Mouse (Mus musculus) MEL (cell line): ENCODE measurements around the gene Ilvbl. TPM values are rescaled to one million over a fixed set of nuclear protein-coding genes. Genes with fewer than 3 reads are reported as not detected.

Experiments
- DNase-seq: peaks from one replicate; pipeline ENCODE4 v3.0.0; 2011; ENCODE audit warnings: low read depth, low spot score
- H3K27ac ChIP-seq: 2 replicates; pipeline ENCODE4 v1.5.1; 2012; ENCODE audit warnings: low read depth, mild to moderate bottlenecking, control low read depth, low read length, moderate library complexity; ENCODE audit not compliant: control insufficient read depth
- H3K27me3 ChIP-seq, 2 experiments: fragments of 150-350 bp in 1 of 2; sonication (generic) in 1 of 2; 2 replicates each; pipeline ENCODE4 v1.6.1; 2012; ENCODE audit warnings: low read length in 2 of 2, mild to moderate bottlenecking in 2 of 2, improper control_type of control experiment in 1 of 2, moderate library complexity in 1 of 2; ENCODE audit not compliant: insufficient read depth in 2 of 2, control insufficient read depth in 1 of 2
- H3K36me3 ChIP-seq, 2 experiments: 2 replicates each; pipeline ENCODE4 v1.6.1; 2012 to 2014; ENCODE audit warnings: low read length in 2 of 2, improper control_type of control experiment in 1 of 2, inconsistent platforms in 1 of 2, mild to moderate bottlenecking in 1 of 2; ENCODE audit not compliant: insufficient read depth in 2 of 2, control insufficient read depth in 1 of 2
- H3K4me1 ChIP-seq, 2 experiments: fragments of 150-350 bp in 1 of 2; sonication (generic) in 1 of 2; 2 replicates each; pipeline ENCODE4 v1.6.1; 2012; ENCODE audit warnings: low read length in 2 of 2, improper control_type of control experiment in 1 of 2, mild to moderate bottlenecking in 1 of 2; ENCODE audit not compliant: insufficient read depth in 2 of 2, control insufficient read depth in 1 of 2
- H3K4me3 ChIP-seq, 2 experiments: fragments of 150-350 bp in 1 of 2; sonication (generic) in 1 of 2; 2 replicates each; pipeline ENCODE4 v1.5.1; 2012; ENCODE audit warnings: low read depth in 2 of 2, low read length in 2 of 2, mild to moderate bottlenecking in 2 of 2, moderate library complexity in 2 of 2, control low read depth in 1 of 2, improper control_type of control experiment in 1 of 2; ENCODE audit not compliant: control insufficient read depth in 1 of 2, insufficient read depth in 1 of 2
- H3K79me2 ChIP-seq: 2 replicates; pipeline ENCODE4 v1.6.1; 2012; ENCODE audit warnings: mild to moderate bottlenecking, low read length, moderate library complexity; ENCODE audit not compliant: control insufficient read depth, poor library complexity, insufficient read depth
- H3K9ac ChIP-seq: 2 replicates; pipeline ENCODE4 v1.6.1; 2012; ENCODE audit warnings: low read depth, mild to moderate bottlenecking, control low read depth, low read length, moderate library complexity; ENCODE audit not compliant: control insufficient read depth, poor library complexity, severe bottlenecking
- H3K9me3 ChIP-seq: fragments of 150-350 bp; sonication (generic); replicated peaks from 2 replicates; pipeline ENCODE4 v1.6.1; 2012; ENCODE audit warnings: mild to moderate bottlenecking, low read length, improper control_type of control experiment, moderate library complexity; ENCODE audit not compliant: insufficient read depth
- BHLHE40 ChIP-seq: IDR thresholded peaks from 2 replicates; pipeline ENCODE4 v1.6.1; 2012; ENCODE audit warnings: low read depth, mild to moderate bottlenecking, inconsistent platforms, low read length, improper control_type of control experiment, borderline replicate concordance
- CHD1 ChIP-seq: IDR thresholded peaks from 2 replicates; pipeline ENCODE4 v1.6.1; 2012; ENCODE audit warnings: low read depth, mild to moderate bottlenecking, inconsistent platforms, low read length, improper control_type of control experiment
- CHD2 ChIP-seq: IDR thresholded peaks from 2 replicates; pipeline ENCODE4 v1.6.1; 2011; ENCODE audit warnings: low read length, improper control_type of control experiment
- CTCF ChIP-seq, 3 experiments: IDR thresholded peaks in 2 of 3; conservative IDR thresholded peaks in 1 of 3; 2 replicates each; pipeline ENCODE4 v1.5.1; 2011 to 2012; ENCODE audit warnings: low read length in 3 of 3, low read depth in 2 of 3, mild to moderate bottlenecking in 2 of 3, improper control_type of control experiment in 1 of 3, inconsistent platforms in 1 of 3, mixed read lengths in 1 of 3, moderate library complexity in 1 of 3; ENCODE audit not compliant: control insufficient read depth in 1 of 3, insufficient read depth in 1 of 3, poor library complexity in 1 of 3, severe bottlenecking in 1 of 3
- E2F4 ChIP-seq: IDR thresholded peaks from 2 replicates; pipeline ENCODE4 v1.6.1; 2011; ENCODE audit warnings: low read depth, low read length, improper control_type of control experiment, borderline replicate concordance
- ELF1 ChIP-seq: IDR thresholded peaks from 2 replicates; pipeline ENCODE4 v1.6.1; 2014; ENCODE audit warnings: low read depth, mild to moderate bottlenecking, inconsistent platforms, low read length, improper control_type of control experiment, moderate library complexity
- GABPA ChIP-seq: IDR thresholded peaks from 2 replicates; pipeline ENCODE4 v1.6.1; 2012; ENCODE audit warnings: low read depth, mild to moderate bottlenecking, inconsistent platforms, low read length, improper control_type of control experiment, moderate library complexity
- HCFC1 ChIP-seq: IDR thresholded peaks from 2 replicates; pipeline ENCODE4 v1.6.1; 2012; ENCODE audit warnings: low read depth, mild to moderate bottlenecking, inconsistent platforms, low read length, improper control_type of control experiment, moderate library complexity
- JUND ChIP-seq: IDR thresholded peaks from 2 replicates; pipeline ENCODE4 v1.6.1; 2011; ENCODE audit warnings: low read depth, mild to moderate bottlenecking, improper control_type of control experiment, low read length
- MAFK ChIP-seq: IDR thresholded peaks from 2 replicates; pipeline ENCODE4 v1.6.1; 2011; ENCODE audit warnings: low read depth, mild to moderate bottlenecking, low read length, improper control_type of control experiment, borderline replicate concordance
- MAX ChIP-seq: IDR thresholded peaks from 2 replicates; pipeline ENCODE4 v1.6.1; 2011; ENCODE audit warnings: low read length, improper control_type of control experiment
- MEF2A ChIP-seq: IDR thresholded peaks from 2 replicates; pipeline ENCODE4 v1.6.1; 2014; ENCODE audit warnings: low read depth, mild to moderate bottlenecking, inconsistent platforms, low read length, improper control_type of control experiment; ENCODE audit not compliant: poor library complexity, insufficient replicate concordance, severe bottlenecking; ENCODE audit errors: extremely low read depth
- NELFE ChIP-seq: IDR thresholded peaks from 2 replicates; pipeline ENCODE4 v1.6.1; 2011; ENCODE audit warnings: low read depth, low read length, improper control_type of control experiment
- POLR2A ChIP-seq, 2 experiments: IDR thresholded peaks; 2 replicates each; pipeline ENCODE4 v1.6.1; 2011 to 2012; ENCODE audit warnings: low read length in 2 of 2, mild to moderate bottlenecking in 2 of 2, control low read depth in 1 of 2, improper control_type of control experiment in 1 of 2, low read depth in 1 of 2, moderate library complexity in 1 of 2; ENCODE audit not compliant: control insufficient read depth in 1 of 2, insufficient read depth in 1 of 2, poor library complexity in 1 of 2
- POLR2AphosphoS2 ChIP-seq: IDR thresholded peaks from 2 replicates; pipeline ENCODE4 v1.6.1; 2011; ENCODE audit warnings: low read length, improper control_type of control experiment
- RAD21 ChIP-seq: IDR thresholded peaks from 2 replicates; pipeline ENCODE4 v1.6.1; 2011; ENCODE audit warnings: mild to moderate bottlenecking, low read depth, low read length, improper control_type of control experiment
- RCOR1 ChIP-seq: IDR thresholded peaks from 2 replicates; pipeline ENCODE4 v1.6.1; 2012; ENCODE audit warnings: low read depth, mild to moderate bottlenecking, inconsistent platforms, low read length, improper control_type of control experiment
- SIN3A ChIP-seq: IDR thresholded peaks from 2 replicates; pipeline ENCODE4 v1.6.1; 2012; ENCODE audit warnings: low read length, improper control_type of control experiment, inconsistent platforms
- UBTF ChIP-seq: IDR thresholded peaks from 2 replicates; pipeline ENCODE4 v1.6.1; 2012; ENCODE audit warnings: low read depth, mild to moderate bottlenecking, inconsistent platforms, low read length, improper control_type of control experiment, moderate library complexity, borderline replicate concordance; ENCODE audit not compliant: insufficient read depth
- USF1 ChIP-seq: IDR thresholded peaks from 2 replicates; pipeline ENCODE4 v1.6.1; 2014; ENCODE audit warnings: low read depth, mild to moderate bottlenecking, inconsistent platforms, low read length, improper control_type of control experiment, moderate library complexity
- USF2 ChIP-seq, 2 experiments: IDR thresholded peaks; 2 replicates each; pipeline ENCODE4 v1.6.1; 2011 to 2012; ENCODE audit warnings: improper control_type of control experiment in 2 of 2, low read length in 2 of 2, borderline replicate concordance in 1 of 2, inconsistent platforms in 1 of 2, low read depth in 1 of 2, mild to moderate bottlenecking in 1 of 2; ENCODE audit not compliant: insufficient read depth in 1 of 2
- polyA plus RNA-seq, 2 experiments: library from polyadenylated mRNA; stranded (reverse) in 1 of 2; unstranded in 1 of 2; fragments of >175 nt in 1 of 2; fragments of >200 nt in 1 of 2; gene quantifications; 2 replicates each; pipeline versions ENCODE4 v1.2.1 to v1.2.4; 2012; ENCODE audit warnings: low replicate concordance in 2 of 2, low read depth in 1 of 2; ENCODE audit not compliant: insufficient read length in 2 of 2, insufficient read depth in 1 of 2, missing spikeins in 1 of 2
- total RNA-seq: library from RNA; depleted of rRNA; stranded (reverse); fragments of 300-350 nt; gene quantifications from 2 replicates; pipeline ENCODE4 v1.2.3, GENCODE M21; 2012

Gene Ilvbl
- total and polyA plus RNA-seq, 3 experiments: 22.1 to 24.5 TPM; not detected in 1

- peaks cover 4% of the 10 kb centered on the region; the same call in 1 of the 2 replicates for H3K79me2 ChIP-seq
- no peak overlapping the region for H3K9ac ChIP-seq
- H3K36me3 ChIP-seq: no peaks in the 10 kb centered on the region; a peak in 2 of 4 replicates
- no peak overlapping the region for H3K4me3 ChIP-seq
- TF ChIP-seq RAD21: no peak
- no peak for TF ChIP-seq NELFE
- TF ChIP-seq E2F4: no peak
- no peak for TF ChIP-seq MAX
- no peak for TF ChIP-seq GABPA
- TF ChIP-seq RCOR1: no peak
- no peak for TF ChIP-seq USF1
- no peak overlapping the region for H3K27ac ChIP-seq
- no peaks in the 10 kb centered on the region for H3K9me3 ChIP-seq
- no peaks in the 10 kb centered on the region for H3K27me3 ChIP-seq
- DNase-seq: no peak
- peaks cover 0 to 8% of the 10 kb centered on the region in 2 experiments; a peak in 1 of 4 replicates for H3K4me1 ChIP-seq
These were observed 2.5 kb downstream of the Ilvbl start for GRCm38 (mm10) chr10:78576435-78577184.

- Histone ChIP-seq H3K27ac (no peak overlapping the region), H3K9me3 (no peaks in the 10 kb centered on the region), H3K4me3 (no peak overlapping the region)
- no peak for DNase-seq
- TF ChIP-seq POLR2AphosphoS2 (no peak), POLR2A (IDR thresholded peaks at IDR 0.05; ENCODE audit: control insufficient read depth in 1 of 2, insufficient read depth in 1 of 2, low read depth in 1 of 2, low read length in 2 of 2, poor library complexity in 1 of 2) (no peak), CHD2 (no peak), MAFK (no peak), MEF2A (no peak), RAD21 (no peak), BHLHE40 (no peak), SIN3A (no peak), JUND (no peak), MAX (no peak), USF2 (IDR thresholded peaks at IDR 0.05; ENCODE audit: borderline replicate concordance in 1 of 2, insufficient read depth in 1 of 2, low read depth in 1 of 2, low read length in 2 of 2) (no peak), HCFC1 (no peak), CHD1 (no peak), UBTF (no peak), CTCF (IDR thresholded peaks at IDR 0.05 in 2 of 3, conservative IDR thresholded peaks at IDR 0.05 in 1 of 3; ENCODE audit: control insufficient read depth in 1 of 3, insufficient read depth in 1 of 3, low read depth in 2 of 3, low read length in 3 of 3, poor library complexity in 1 of 3, severe bottlenecking in 1 of 3) (no peak), ELF1 (no peak)
- TF ChIP-seq, all 39 proteins: peak for 0
- Histone ChIP-seq H3K9ac (no peak overlapping the region), H3K79me2 (peaks cover 4% of the 10 kb centered on the region; the same call in 1 of the 2 replicates), H3K36me3 (no peaks in the 10 kb centered on the region; a peak in 2 of 4 replicates), H3K27me3 (no peaks in the 10 kb centered on the region), H3K4me1 (peaks cover 0 to 8% of the 10 kb centered on the region in 2 experiments; a peak in 1 of 4 replicates)
These were observed 4.1 kb downstream of the Ilvbl start for GRCm38 (mm10) chr10:78578204-78578603.
